Comparison of ENCODE assay signal across 17 mouse cellular contexts in genomic region chr1:186345449-186345848, GRCm38 (mm10).
DNase-seq lines count a peak whose midpoint lies in the region.
"Had no signal": no experiment of that assay in that cellular context is flagged by ENCODE, and none has a peak within 500 bp of the region (broad histone marks: within the 10 kb centered on the region; RNA-seq: fewer than 3 reads in every experiment).

No protein-coding gene starts in this region.

- DNase-seq in heart, adult 11 months, result peak; percentile 66
- no peak for DNase-seq in heart, adult 8-10 months (ENCODE audit: low spot score)
- peak; percentile 7 to 33 for DNase-seq in left cerebral cortex, postnatal 36 days (ENCODE audit: low spot score in 2 of 2)
- DNase-seq in left cerebral cortex, postnatal 4 days, result no peak
- peak; percentile 12 for DNase-seq in right cerebral cortex, adult 18-20 months
- DNase-seq in right cerebral cortex, postnatal 14 days, result no peak
- DNase-seq in telencephalon, adult 2 months (ENCODE audit: low read depth, low spot score), result peak; percentile 45
- DNase-seq in gastrocnemius, postnatal 36 days, result no peak
- DNase-seq: adrenal gland, adult 2 months; adrenal gland, postnatal 10 days; adrenal gland, postnatal 25 days; cerebellum, adult 18-20 months; cerebellum, adult 8-10 months; cerebellum, adult 9-11 months; cerebellum, postnatal 14 days; cerebellum, postnatal 36 days; embryo, embryonic 11 days had no signal

- intact Hi-C loops in left cerebral cortex, postnatal 36 days (cut with DNase I), result no loop called here
- intact Hi-C loops in left cerebral cortex, postnatal 4 days (cut with DNase I), result no loop called here
- intact Hi-C loops in gastrocnemius, postnatal 36 days (cut with DNase I), result no loop called here

Comparison
In these comparisons a context has a peak if more than half of its experiments do, and no peak if none do; other contexts are left out.
1. DNase-seq: peak in heart, adult 11 months (single experiment), left cerebral cortex, postnatal 36 days (2 of 2), right cerebral cortex, adult 18-20 months (single experiment) and telencephalon, adult 2 months (single experiment); none in heart, adult 8-10 months (single experiment), left cerebral cortex, postnatal 4 days (single experiment), right cerebral cortex, postnatal 14 days (single experiment) and gastrocnemius, postnatal 36 days (0 of 2).